Mouse (Mus musculus) layer of hippocampus, postnatal 36 days (tissue): ENCODE data around the gene C3ar1. TPM values are rescaled to one million over a fixed set of nuclear protein-coding genes. Genes with fewer than 3 reads are reported as not detected.

Experiments used
- microRNA-seq, 2 experiments: library from miRNA; unstranded; fragments of <30 nt; microRNA quantifications; one replicate each; pipeline ENCODE4 v1.2.0; 2021
- total RNA-seq, 2 experiments: library from RNA; stranded (reverse); gene quantifications; 2 replicates each; pipeline ENCODE4 v1.2.3; 2021

The C3ar1 gene
- total RNA-seq, 2 experiments from 2014 or later = 0.47 to 0.63 TPM

Small RNA genes within 50 kb of the gene (microRNA-seq; reads per million reads assigned to microRNA genes)
- gene Mir7231 = 0 to 0.42 reads per million in 2 experiments

Other genes with a start within 250 kb of the C3ar1 start
- not detected for gene Gdf3, start 246.1 kb downstream of the C3ar1 start, total RNA-seq
- not detected for gene Dppa3, start 229.8 kb downstream of the C3ar1 start, total RNA-seq
- not detected for gene Nanog, start 148.7 kb downstream of the C3ar1 start, total RNA-seq
- 100 to 1,000 TPM; 110 to 121 TPM for gene Slc2a3, start 54.5 kb downstream of the C3ar1 start, total RNA-seq
- 10 to 100 TPM; 26.5 to 30.3 TPM for gene Foxj2, start 36.2 kb downstream of the C3ar1 start, total RNA-seq
- gene Necap1, start 18.3 kb upstream of the C3ar1 start, total RNA-seq = 100 to 1,000 TPM; 205 to 211 TPM
- under 1 TPM in 1 of 2 experiments, not detected in 1; 0.88 TPM for gene Clec4a1, start 65.7 kb upstream of the C3ar1 start, total RNA-seq
- 1 to 10 TPM; 1.3 to 1.4 TPM for gene Clec4a3, start 96.4 kb upstream of the C3ar1 start, total RNA-seq
- not detected for gene Clec4a4, start 134.2 kb upstream of the C3ar1 start, total RNA-seq
- not detected for gene Clec4b1, start 193.8 kb upstream of the C3ar1 start, total RNA-seq